Mouse (Mus musculus) small intestine, adult 2 months (tissue): ENCODE measurements around the gene Ipo11.

Source experiments
- CTCF ChIP-seq: fragments of 200-500 bp; IDR thresholded peaks from 2 replicates; pipeline ENCODE4 v1.5.1; 2012; ENCODE audit warnings: low read depth, mild to moderate bottlenecking, control low read depth, inconsistent platforms, low read length, moderate library complexity, mixed read lengths; ENCODE audit not compliant: insufficient replicate concordance, insufficient read length; ENCODE audit errors: extremely low read depth
- POLR2A ChIP-seq: fragments of 200-500 bp; IDR thresholded peaks from 2 replicates; pipeline ENCODE4 v1.6.1; 2012; ENCODE audit warnings: low read depth, mild to moderate bottlenecking, control low read depth, inconsistent platforms, low read length, moderate library complexity

GRCm38 (mm10) chr13:106805146-106805545 lies 131.6 kb downstream of the Ipo11 start:
- no peak for TF ChIP-seq POLR2A
- TF ChIP-seq CTCF, result no peak
